Mouse (Mus musculus): ENCODE results near the gene Cd55. TPM values are rescaled to one million over a fixed set of nuclear protein-coding genes. Genes with fewer than 3 reads are reported as not detected.

Gene Cd55
- polyA plus RNA-seq, 1 experiment: 4.1 TPM

DNA sequence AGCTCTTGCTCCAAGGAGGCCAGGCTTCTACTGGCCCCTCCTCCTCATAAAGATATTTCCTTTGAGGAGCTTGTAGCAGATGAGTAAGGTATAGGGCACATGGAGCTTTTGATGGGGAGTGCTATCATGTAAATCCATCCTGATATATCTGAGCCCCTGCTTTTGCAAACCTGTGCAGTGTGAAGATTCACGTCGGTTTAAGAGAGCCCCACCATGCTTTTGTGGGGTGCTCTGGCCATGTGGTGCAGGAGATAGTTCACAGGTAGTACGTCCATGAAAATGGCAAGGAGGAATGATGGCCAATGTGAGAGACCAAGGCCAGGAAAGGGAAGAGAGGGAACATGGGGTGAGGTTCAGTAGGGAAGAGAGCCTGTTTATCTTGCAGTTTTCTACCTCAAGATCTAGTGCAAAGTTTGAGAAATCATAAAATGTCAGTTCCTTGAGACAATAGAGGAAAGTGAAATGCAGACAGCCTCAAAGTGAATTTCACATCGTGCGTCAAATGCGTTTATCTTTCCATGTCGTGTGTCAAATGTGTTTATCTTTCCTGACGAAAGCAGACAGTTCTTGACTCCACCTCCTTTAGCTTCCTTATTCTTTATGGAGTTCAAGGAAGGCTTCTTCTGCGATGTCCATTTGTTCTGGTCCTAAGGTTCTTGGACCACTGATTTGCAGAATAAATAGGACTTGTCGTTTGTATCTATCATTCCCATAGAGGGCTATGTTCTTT is 24.4 kb upstream of the Cd55 start:
- WGBS: 87% methylated on average over 10 of the region's 10 CpGs
- Histone ChIP-seq H3K27ac (ENCODE audit: insufficient read depth, low read length) (no peak overlapping the region), H3K4me3 (replicated peaks; ENCODE audit: insufficient read depth, low read depth, low read length) (no peak overlapping the region), H3K4me1 (ENCODE audit: control insufficient read depth, insufficient read depth, low read length) (no peaks in the 10 kb centered on the region), H3K27me3 (ENCODE audit: control insufficient read depth, insufficient read depth, low read length) (no peaks in the 10 kb centered on the region)
- no peak for DNase-seq
- TF ChIP-seq CTCF (IDR thresholded peaks at IDR 0.05; ENCODE audit: borderline replicate concordance, insufficient read depth, low read depth, low read length) (no peak), POLR2A (IDR thresholded peaks at IDR 0.05; ENCODE audit: borderline replicate concordance, insufficient read depth, low read length) (no peak)

DNA sequence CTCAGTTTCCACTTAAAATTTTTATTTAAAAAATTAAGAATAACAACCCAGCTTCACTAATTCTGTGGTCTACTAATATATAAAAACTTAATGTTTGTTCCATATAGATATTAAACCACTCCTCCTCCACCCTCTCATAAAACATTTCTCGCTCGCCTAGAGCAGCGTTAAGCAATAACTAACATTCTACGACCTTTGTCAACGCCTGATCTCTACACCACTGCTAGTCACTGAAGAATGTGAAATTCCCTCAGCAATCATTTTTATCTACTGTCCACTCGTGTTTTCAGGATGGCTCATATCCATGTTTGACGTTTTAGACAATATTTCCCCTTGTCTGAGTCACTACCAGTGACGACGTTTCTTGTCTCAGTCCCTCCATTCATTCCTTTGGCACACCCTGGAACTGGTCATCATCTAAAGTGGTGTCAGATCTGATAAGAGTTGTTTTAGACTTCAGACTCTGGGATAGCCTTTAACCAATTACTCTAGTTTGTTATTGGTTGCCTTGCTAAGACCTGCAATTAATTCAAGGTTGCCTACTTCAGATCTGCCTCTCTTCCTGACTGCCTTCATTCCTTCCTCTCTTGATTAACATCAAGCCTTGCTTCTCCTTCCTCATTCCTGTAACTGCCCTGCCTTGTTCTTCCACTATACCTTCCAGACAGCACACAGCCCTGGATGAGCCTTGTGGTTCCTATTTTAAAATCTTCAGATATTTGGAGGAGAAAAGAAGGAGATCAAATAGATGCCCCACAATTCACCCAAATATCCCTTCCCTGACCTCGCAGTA is 23.5 kb upstream of the Cd55 start:
- whole genome bisulfite sequencing: 86% methylated on average over 10 of the region's 10 CpGs

GRCm38 (mm10) chr1:130485376-130485775 is 22.8 kb upstream of the Cd55 start:
- 81% methylated on average over 2 of the region's 2 CpGs for WGBS
- no peaks in the 10 kb centered on the region for H3K27me3 ChIP-seq (ENCODE audit: control insufficient read depth, insufficient read depth, low read length)
- H3K4me1 ChIP-seq (ENCODE audit: control insufficient read depth, insufficient read depth, low read length): no peaks in the 10 kb centered on the region
- TF ChIP-seq POLR2A (IDR thresholded peaks at IDR 0.05; ENCODE audit: borderline replicate concordance, insufficient read depth, low read length) (no peak), CTCF (IDR thresholded peaks at IDR 0.05; ENCODE audit: borderline replicate concordance, insufficient read depth, low read depth, low read length) (no peak)
- no peak overlapping the region for H3K4me3 ChIP-seq (replicated peaks; ENCODE audit: insufficient read depth, low read depth, low read length)
- DNase-seq: no peak
- no peak overlapping the region for H3K27ac ChIP-seq (ENCODE audit: insufficient read depth, low read length)

More for the DNA sequence above, 23.5 kb upstream of the Cd55 start:
- TF ChIP-seq POLR2A (IDR thresholded peaks at IDR 0.05; ENCODE audit: borderline replicate concordance, insufficient read depth, low read length) (no peak), CTCF (IDR thresholded peaks at IDR 0.05; ENCODE audit: borderline replicate concordance, insufficient read depth, low read depth, low read length) (no peak)
- no peaks in the 10 kb centered on the region for H3K27me3 ChIP-seq (ENCODE audit: control insufficient read depth, insufficient read depth, low read length)
- H3K27ac ChIP-seq (ENCODE audit: insufficient read depth, low read length): no peak overlapping the region
- no peak overlapping the region for H3K4me3 ChIP-seq (replicated peaks; ENCODE audit: insufficient read depth, low read depth, low read length)
- no peaks in the 10 kb centered on the region for H3K4me1 ChIP-seq (ENCODE audit: control insufficient read depth, insufficient read depth, low read length)
- DNase-seq: no peak

DNA sequence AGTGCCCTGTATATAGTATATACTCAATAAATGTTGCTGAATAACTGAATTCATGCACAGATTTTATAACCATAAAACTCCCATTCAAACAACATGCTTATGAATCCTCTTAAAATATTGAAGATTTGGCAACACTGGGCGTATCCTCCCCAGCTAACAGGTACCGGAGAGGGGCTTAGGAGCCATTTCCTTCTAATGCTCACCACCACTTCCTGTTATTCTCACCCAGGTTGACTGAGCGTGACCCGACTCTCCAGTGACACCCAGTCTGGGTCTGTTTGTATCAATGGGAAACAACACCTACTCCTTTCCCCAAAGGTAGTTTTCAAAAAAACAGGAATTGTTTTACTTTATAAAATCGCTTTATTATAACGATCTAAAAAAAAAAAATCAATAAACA is 12.4 kb upstream of the Cd55 start:
- WGBS: 87% methylated on average over 6 of the region's 6 CpGs
- no peak overlapping the region for H3K4me3 ChIP-seq (replicated peaks; ENCODE audit: insufficient read depth, low read depth, low read length)
- no peak for DNase-seq
- no peak overlapping the region for H3K27ac ChIP-seq (ENCODE audit: insufficient read depth, low read length)
- no peaks in the 10 kb centered on the region for H3K27me3 ChIP-seq (ENCODE audit: control insufficient read depth, insufficient read depth, low read length)
- TF ChIP-seq POLR2A (IDR thresholded peaks at IDR 0.05; ENCODE audit: borderline replicate concordance, insufficient read depth, low read length) (no peak), CTCF (IDR thresholded peaks at IDR 0.05; ENCODE audit: borderline replicate concordance, insufficient read depth, low read depth, low read length) (no peak)
- H3K4me1 ChIP-seq (ENCODE audit: control insufficient read depth, insufficient read depth, low read length): no peaks in the 10 kb centered on the region

GRCm38 (mm10) chr1:130474226-130474625 is 11.7 kb upstream of the Cd55 start:
- Histone ChIP-seq H3K27ac (ENCODE audit: insufficient read depth, low read length) (no peak overlapping the region), H3K27me3 (ENCODE audit: control insufficient read depth, insufficient read depth, low read length) (no peaks in the 10 kb centered on the region), H3K4me1 (ENCODE audit: control insufficient read depth, insufficient read depth, low read length) (no peaks in the 10 kb centered on the region), H3K4me3 (replicated peaks; ENCODE audit: insufficient read depth, low read depth, low read length) (no peak overlapping the region)
- no peak for DNase-seq
- no peak for TF ChIP-seq CTCF (IDR thresholded peaks at IDR 0.05; ENCODE audit: borderline replicate concordance, insufficient read depth, low read depth, low read length)
- no peak for TF ChIP-seq POLR2A (IDR thresholded peaks at IDR 0.05; ENCODE audit: borderline replicate concordance, insufficient read depth, low read length)
- WGBS: 21% methylated on average over 1 of the region's 1 CpGs

DNA sequence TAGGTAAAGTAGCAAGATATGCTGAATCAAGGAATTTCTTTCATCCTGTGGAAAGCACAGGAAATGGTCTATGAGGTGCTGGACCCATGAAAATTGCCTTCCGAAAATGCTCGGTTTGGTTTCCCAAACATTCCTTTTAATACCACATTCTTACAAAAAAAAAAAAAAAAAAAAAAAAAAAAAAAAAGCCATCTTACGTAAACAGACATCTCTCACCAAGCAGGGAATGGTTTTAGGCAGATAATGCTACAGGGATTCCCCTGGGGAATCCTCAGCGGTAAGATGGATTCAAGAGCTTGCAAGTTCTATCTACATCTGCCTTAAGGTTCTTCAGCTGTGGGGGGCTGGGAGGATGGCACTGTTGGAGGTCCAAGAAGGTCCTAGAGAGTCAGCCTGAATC is 7.5 kb upstream of the Cd55 start:
- no peak overlapping the region for H3K27ac ChIP-seq (ENCODE audit: insufficient read depth, low read length)
- no peaks in the 10 kb centered on the region for H3K4me1 ChIP-seq (ENCODE audit: control insufficient read depth, insufficient read depth, low read length)
- 93% methylated on average over 4 of the region's 4 CpGs for WGBS
- no peak overlapping the region for H3K4me3 ChIP-seq (replicated peaks; ENCODE audit: insufficient read depth, low read depth, low read length)
- no peak for DNase-seq
- TF ChIP-seq CTCF (IDR thresholded peaks at IDR 0.05; ENCODE audit: borderline replicate concordance, insufficient read depth, low read depth, low read length) (no peak), POLR2A (IDR thresholded peaks at IDR 0.05; ENCODE audit: borderline replicate concordance, insufficient read depth, low read length) (no peak)
- H3K27me3 ChIP-seq (ENCODE audit: control insufficient read depth, insufficient read depth, low read length): no peaks in the 10 kb centered on the region

DNA sequence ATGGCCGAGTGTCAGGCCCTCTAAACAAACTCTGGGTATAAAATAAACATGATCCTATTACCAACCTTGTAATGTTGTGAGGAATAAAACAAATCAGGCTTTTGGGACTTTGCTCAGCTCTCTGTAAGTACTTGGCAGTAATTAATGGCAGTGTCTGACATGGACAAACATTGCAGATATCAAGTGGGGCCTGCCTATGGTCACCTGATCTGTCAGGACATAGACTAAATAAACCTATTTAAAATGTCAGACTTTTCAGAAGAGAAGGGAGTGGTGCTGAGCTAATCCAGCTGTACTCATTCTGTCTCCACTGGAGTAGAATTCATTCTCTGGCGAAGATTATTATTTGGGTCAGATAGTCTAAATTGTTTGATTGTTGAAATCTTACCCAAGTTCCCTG is 4.9 kb upstream of the Cd55 start:
- Histone ChIP-seq H3K4me1 (ENCODE audit: control insufficient read depth, insufficient read depth, low read length) (no peaks in the 10 kb centered on the region), H3K27ac (ENCODE audit: insufficient read depth, low read length) (no peak overlapping the region), H3K27me3 (ENCODE audit: control insufficient read depth, insufficient read depth, low read length) (no peaks in the 10 kb centered on the region; the same call in 1 of the 2 replicates), H3K4me3 (replicated peaks; ENCODE audit: insufficient read depth, low read depth, low read length) (no peak overlapping the region)
- no peak for DNase-seq
- TF ChIP-seq CTCF (IDR thresholded peaks at IDR 0.05; ENCODE audit: borderline replicate concordance, insufficient read depth, low read depth, low read length) (no peak), POLR2A (IDR thresholded peaks at IDR 0.05; ENCODE audit: borderline replicate concordance, insufficient read depth, low read length) (no peak)
- 80% methylated on average over 2 of the region's 2 CpGs for WGBS

- DNase-seq: no peak
- TF ChIP-seq CTCF (IDR thresholded peaks at IDR 0.05; ENCODE audit: borderline replicate concordance, insufficient read depth, low read depth, low read length) (no peak), POLR2A (IDR thresholded peaks at IDR 0.05; ENCODE audit: borderline replicate concordance, insufficient read depth, low read length) (no peak)
- no peaks in the 10 kb centered on the region for H3K4me1 ChIP-seq (ENCODE audit: control insufficient read depth, insufficient read depth, low read length)
- no peak overlapping the region for H3K4me3 ChIP-seq (replicated peaks; ENCODE audit: insufficient read depth, low read depth, low read length)
- H3K27me3 ChIP-seq (ENCODE audit: control insufficient read depth, insufficient read depth, low read length): no peaks in the 10 kb centered on the region; the same call in 1 of the 2 replicates
- no peak overlapping the region for H3K27ac ChIP-seq (ENCODE audit: insufficient read depth, low read length)
These were observed 1.6 kb upstream of the Cd55 start for GRCm38 (mm10) chr1:130464173-130464572.
